Mouse (Mus musculus) T-cell, adult 2 months (primary cell): ENCODE results near the gene Brca1.
"Not testable (repeated sequence)": the region's sequence is repeated elsewhere in the genome, so short reads cannot be mapped to it uniquely, and the experiment has no call there.

Source experiments
- DNase-seq: peaks from one replicate; pipeline ENCODE4 v3.0.0; 2022; ENCODE audit warnings: low spot score

Gene Brca1

DNA sequence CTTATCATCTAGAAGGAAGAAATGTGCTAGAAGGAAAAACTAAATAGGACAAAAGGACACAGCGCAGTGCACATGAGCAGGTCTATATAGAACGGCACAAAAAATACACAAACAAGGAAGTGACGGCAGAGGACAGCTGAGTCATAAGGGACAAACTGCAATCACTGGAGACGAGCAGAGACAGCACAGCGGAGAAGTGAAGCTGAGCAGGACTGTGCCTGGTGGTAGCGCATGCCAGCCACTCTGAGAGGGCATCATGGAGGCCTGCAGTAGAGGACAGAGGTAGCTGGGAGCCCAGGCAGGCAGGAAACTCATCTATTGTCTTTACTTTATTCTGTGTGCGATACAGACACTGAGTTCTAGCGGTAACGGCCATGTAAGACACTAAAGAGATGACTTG lies 8.2 kb downstream of the Brca1 start:
- DNase-seq, result no peak

DNA sequence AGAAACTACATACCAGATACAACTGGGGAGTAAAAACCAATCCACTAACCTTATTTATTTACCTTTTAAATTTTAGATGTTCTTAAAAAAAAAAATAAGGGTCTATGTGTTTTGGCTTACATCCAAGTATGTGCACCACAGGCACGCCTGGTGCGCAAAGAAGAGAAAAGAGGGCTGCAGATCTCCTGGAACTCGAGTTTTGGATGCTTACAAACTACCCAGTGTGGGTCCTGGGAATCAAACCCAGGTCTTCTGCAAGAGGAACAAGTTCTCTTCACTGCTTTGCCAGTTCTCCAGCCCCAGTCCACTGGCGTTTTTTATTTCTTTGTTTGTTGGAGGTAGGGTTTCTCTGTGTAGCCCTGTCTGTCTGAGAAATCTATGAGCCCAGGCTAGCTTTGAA lies 25.1 kb downstream of the Brca1 start:
- no peak for DNase-seq

GRCm38 (mm10) chr11:101525936-101526595 lies 25.7 kb downstream of the Brca1 start:
- no peak for DNase-seq

DNA sequence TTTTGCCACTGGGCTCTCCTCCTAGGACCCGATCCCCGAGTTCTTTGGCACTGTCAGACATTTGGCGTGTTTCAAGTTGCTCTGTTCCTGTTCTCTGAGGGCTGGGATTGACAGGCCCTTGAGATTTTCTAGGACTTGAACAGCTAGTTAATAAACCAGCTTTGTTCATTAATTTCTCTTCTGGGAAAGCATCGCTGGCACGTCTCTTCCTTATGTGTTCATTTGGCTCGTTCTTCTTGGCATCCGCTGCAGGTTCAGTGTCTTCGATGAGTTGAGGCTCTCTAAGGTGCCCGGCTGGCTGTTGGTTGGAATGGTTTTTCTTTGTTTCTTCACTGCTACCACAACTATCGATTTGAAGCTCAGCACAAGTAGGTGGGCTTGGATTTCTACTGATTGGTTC lies 26.7 kb downstream of the Brca1 start:
- DNase-seq, result no peak

DNA sequence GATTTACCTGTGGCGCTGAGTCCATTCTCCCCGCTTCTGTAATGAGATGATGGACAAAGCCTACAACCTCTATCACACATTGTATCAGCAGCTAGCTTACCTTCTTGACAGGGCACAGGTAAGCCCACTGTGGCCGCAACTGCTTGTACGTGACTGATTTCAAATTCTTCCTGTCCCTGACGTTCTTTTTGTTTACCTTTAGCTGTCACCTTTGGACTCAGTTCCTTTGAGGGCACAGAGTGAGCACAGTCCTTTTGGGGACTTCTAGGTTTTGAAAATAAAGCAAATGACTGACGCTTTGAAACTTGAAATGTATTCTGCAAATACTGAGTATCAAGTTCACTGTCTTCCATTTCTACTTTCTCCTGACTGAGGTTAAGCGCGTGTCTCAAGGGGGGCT lies 27.3 kb downstream of the Brca1 start:
- no peak for DNase-seq

GRCm38 (mm10) chr11:101519364-101519763 lies 32.4 kb downstream of the Brca1 start:
- no peak for DNase-seq

- no peak for DNase-seq
Observed at GRCm38 (mm10) chr11:101518937-101519336, 32.8 kb downstream of the Brca1 start.

GRCm38 (mm10) chr11:101507090-101507489 lies 44.7 kb downstream of the Brca1 start:
- no peak for DNase-seq

DNA sequence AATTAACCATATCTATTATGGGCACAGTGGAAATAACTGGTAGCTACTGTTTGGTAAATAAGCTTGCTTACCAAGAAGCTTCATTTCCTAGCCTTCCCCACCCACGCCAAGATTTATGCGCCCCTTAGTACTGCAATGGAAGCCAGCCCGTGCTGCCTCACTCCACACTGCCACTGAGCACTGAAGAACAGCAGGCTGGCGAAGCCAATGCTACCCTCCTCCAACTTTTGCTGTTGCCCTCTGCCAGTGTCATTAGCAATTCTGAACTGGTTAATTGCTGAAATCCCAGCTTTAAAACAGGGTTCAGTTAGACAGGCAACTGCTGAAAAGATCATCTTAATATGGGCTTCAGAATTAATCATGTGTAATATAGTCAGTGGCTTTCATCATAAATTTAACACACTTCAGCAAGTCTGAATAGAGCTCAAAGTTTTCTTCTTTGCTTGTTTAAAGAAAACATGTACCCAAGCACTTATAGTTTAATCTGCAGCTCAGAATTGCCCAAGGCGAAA lies 45.4 kb downstream of the Brca1 start:
- no peak for DNase-seq

GRCm38 (mm10) chr11:101486126-101486525 lies 65.6 kb downstream of the Brca1 start:
- no peak for DNase-seq

DNA sequence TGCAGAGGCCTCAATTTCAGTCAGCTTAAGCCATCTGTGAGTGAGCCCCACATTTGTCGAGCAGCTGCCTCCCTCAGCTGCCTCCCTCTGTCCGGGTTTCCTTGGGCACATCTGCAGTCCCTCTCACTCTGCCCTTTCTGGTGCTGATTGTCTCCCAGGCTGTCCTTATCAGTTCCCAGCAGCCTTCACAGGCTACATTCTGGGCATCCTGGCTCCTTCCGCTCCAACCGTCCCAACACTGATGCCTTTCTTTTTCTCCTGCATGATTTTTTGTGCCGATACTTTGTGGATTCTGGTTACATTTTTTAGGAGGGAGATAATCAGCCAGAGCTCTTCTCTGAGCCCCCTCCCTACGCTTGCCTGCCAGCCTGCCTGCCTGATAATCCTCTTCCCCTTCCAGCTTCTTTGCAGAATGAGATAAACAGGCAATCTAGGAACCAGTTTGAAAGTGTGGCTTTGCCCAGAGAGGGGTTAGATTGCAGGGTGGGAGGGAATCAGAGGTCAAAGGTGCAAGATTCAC lies 66.2 kb downstream of the Brca1 start:
- DNase-seq, result no peak

GRCm38 (mm10) chr11:101484814-101485213 lies 66.9 kb downstream of the Brca1 start:
- no peak for DNase-seq

DNA sequence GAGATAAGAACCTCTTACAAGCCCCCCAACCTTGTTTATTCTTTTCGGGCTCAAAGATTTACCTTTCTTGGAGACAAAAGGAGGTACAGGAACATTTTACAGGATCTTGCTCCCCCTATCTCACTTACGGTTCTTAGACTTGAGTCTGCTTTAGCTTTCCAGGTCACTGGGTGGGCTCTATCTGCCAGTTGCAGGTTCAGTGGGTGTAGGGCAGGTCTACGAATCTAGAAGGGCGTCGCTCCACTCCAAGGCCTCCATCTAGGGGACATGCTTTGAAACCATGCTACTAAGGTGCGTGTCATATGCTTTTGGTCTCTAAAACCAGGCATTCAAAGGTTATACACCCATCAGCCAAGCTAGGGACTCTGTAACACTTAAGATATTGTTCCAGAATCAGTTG lies 67.5 kb downstream of the Brca1 start:
- DNase-seq, result no peak

- no peak for DNase-seq
Observed at GRCm38 (mm10) chr11:101483804-101484203, 68.0 kb downstream of the Brca1 start.

- no peak for DNase-seq
Observed at GRCm38 (mm10) chr11:101480912-101481311, 70.8 kb downstream of the Brca1 start.

- DNase-seq, result no peak
Observed at GRCm38 (mm10) chr11:101479171-101479635, 72.6 kb downstream of the Brca1 start.

- DNase-seq, result no peak
Observed at GRCm38 (mm10) chr11:101477552-101478211, 74.1 kb downstream of the Brca1 start.

- no peak for DNase-seq
Observed at GRCm38 (mm10) chr11:101477194-101477551, 74.6 kb downstream of the Brca1 start.

DNA sequence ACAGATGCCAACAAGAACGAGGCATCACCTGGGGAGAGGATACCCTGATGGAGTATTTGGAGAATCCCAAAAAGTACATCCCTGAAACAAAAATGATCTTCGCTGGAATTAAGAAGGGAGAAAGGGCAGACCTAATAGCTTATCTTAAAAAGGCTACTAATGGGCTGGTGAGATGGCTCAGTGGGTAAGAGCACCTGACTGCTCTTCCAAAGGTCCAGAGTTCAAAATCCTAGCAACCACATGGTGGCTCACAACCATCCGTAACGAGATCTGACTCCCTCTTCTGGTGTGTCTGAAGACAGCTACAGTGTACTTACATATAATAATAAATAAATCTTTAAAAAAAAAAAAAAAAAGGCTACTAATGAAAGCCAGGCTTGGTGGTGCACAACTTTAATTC lies 75.4 kb downstream of the Brca1 start:
- not testable (repeated sequence) for DNase-seq

- no peak for DNase-seq
Observed at GRCm38 (mm10) chr11:101474298-101474697, 77.5 kb downstream of the Brca1 start.

DNA sequence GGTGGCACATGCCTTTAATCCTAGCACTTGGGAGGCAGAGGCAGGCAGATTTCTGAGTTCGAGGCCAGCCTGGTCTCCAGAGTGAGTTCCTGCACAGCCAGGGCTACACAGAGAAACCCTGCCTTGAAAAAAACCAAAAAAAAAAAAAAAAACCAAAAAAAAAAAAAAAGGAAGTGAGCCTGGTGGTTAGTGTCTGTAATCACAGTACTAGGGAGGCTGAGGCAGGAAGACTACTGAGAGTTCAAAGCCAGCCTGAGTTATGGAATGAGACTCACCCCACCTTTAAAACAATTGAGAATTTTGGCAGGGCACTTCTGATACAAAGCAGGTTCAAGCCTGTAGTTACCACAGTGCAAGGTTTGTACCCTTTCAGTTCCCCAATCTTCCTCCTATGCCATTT lies 78.1 kb downstream of the Brca1 start:
- not testable (repeated sequence) for DNase-seq

DNA sequence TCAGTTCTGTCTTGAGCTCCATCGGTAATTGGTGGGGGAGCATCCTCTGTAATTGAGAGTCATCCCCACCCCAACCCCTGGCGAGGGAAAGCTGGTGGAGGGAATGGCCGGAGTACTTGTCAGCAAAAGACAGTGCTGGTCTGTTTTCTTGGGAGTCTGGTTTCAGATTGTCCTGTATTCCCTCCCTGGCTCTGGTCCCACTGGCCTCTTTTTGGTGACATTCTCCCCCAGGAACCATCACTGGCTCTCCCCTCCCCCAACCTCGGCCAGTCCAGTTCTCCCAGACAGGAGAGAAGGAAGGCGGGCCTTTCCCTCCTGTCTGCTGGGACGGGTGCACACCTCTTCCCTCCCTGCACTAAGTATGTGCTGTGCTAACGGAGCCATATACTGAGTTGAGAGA lies 79.4 kb downstream of the Brca1 start:
- no peak for DNase-seq

- no peak for DNase-seq
Observed at GRCm38 (mm10) chr11:101471926-101472325, 79.8 kb downstream of the Brca1 start.
